Mouse (Mus musculus): ENCODE data around the gene Cabp1. TPM values are rescaled to one million over a fixed set of nuclear protein-coding genes. Genes with fewer than 3 reads are reported as not detected.

The Cabp1 gene
- polyA plus RNA-seq (2012): not detected in 2 replicates

DNA sequence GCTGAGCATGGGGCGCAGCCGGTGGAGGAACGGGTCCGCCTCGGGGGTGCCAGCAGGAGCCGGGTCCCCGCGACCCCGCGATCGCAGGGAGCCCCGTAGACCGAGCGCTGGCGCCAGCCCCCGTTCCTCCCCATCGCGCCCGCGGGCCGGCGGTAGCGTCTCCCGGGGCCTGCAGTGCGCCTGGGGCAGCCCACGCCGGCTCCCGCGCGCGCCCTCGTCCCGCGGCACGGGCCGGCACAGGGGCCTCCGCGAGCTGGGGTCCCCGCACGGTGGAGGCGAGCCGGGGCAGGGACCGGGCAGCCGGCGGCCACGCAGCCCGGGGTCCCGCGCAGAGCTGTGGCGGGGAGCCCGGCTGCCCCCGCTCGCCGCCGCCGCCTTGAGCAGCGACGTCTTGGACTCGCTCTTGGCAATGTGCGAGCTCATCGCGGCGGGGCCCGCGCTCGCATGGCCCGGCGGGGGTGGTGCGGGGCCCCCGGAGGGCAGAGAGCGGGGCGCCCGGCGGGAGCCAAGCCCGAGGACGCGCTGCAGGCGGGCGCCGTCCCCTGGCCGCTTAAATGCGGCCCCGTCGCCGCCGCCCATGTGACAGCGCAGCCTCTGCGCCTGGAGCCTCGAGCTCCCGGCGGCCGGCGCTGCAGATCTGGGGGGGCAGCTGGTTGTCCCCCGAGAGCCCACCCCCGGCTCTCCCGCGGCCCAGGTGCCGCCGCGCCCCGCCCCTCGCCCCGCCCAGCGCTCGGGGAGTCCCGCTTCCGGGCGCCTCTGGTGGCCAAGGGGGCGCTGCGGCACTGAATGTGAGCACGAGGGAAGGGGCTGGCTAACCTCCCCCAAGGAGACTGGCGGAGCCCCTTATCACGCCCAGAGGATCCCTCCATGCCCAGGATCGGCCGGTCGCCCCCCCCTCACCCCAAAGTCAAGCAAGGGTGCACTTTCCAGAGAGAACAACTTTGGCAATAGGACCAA lies at the start of gene Cabp1:
Gene Cabp1, minus strand, starts transcription at position 713 of the 957 bp plus-strand sequence.
- peaks cover 85% of the 10 kb centered on the region for H3K27me3 ChIP-seq (ENCODE audit: control insufficient read depth)
- no peaks in the 10 kb centered on the region for H3K36me3 ChIP-seq (ENCODE audit: control insufficient read depth)
- no peaks in the 10 kb centered on the region; the same call in 1 of the 2 replicates for H3K9me3 ChIP-seq (ENCODE audit: control insufficient read depth, low read length)
- TF ChIP-seq TAL1 (IDR thresholded peaks at IDR 0.05; ENCODE audit: low read length) (no peak), GATA1 (IDR thresholded peaks at IDR 0.05; ENCODE audit: low read length) (no peak)
- H3K4me1 ChIP-seq (ENCODE audit: control insufficient read depth): peaks cover 9% of the 10 kb centered on the region; the same call in 1 of the 2 replicates
- H3K4me3 ChIP-seq (replicated peaks): peak within 1 kb of the TSS; percentile 34

DNA sequence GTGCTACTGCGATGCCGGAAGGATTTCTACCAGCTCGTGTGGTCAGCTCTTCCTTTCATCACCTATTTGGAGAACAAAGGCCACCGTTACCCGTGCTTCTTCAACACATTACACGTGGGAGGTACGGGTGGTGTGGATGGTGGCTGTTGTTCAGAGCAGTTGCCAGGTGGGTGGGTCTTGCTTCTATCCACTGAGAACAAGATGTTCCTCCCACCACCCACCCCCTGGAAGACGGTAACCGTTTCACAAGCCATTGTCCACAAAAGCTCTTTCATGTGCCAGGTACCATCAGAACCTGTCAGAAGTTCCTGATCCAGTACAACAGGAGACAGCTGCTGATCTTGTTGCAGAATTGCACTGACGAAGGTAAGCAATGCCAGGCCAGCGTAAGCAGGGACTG lies 46.0 kb upstream of the Cabp1 start:
- TF ChIP-seq GATA1 (IDR thresholded peaks at IDR 0.05; ENCODE audit: low read length): no peak
- no peak for TF ChIP-seq TAL1 (IDR thresholded peaks at IDR 0.05; ENCODE audit: low read length)
- Histone ChIP-seq H3K36me3 (ENCODE audit: control insufficient read depth) (peaks cover 68% of the 10 kb centered on the region), H3K9me3 (ENCODE audit: control insufficient read depth, low read length) (no peaks in the 10 kb centered on the region; the same call in 1 of the 2 replicates), H3K4me3 (replicated peaks) (no peak overlapping the region), H3K4me1 (ENCODE audit: control insufficient read depth) (peaks cover 39% of the 10 kb centered on the region), H3K27me3 (ENCODE audit: control insufficient read depth) (peaks cover 10% of the 10 kb centered on the region)

DNA sequence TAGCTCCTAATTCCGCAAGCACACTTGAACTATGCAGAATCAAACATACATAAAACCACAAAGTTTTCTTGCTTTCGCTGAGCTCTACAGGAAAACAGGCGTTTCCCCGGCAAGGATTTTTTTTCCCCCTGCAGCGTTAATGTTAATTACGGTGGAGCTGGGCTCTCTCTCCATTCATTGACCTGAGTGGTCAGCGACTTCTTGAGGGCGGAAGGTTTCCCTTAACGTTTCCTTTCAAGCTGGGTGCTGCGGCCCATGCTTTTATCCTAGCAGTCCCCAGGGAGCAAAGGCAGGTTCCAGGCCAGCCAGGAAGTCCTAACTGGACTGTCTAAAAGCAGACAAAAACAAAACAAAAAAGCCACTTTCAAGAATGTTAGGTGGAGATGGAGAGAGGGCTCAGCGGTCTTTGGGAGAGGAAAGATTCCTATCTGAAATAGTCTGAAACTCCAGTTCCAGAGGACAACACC lies 44.6 kb upstream of the Cabp1 start:
- H3K4me1 ChIP-seq (ENCODE audit: control insufficient read depth): peaks cover 44% of the 10 kb centered on the region
- TF ChIP-seq TAL1 (IDR thresholded peaks at IDR 0.05; ENCODE audit: low read length): no peak
- TF ChIP-seq GATA1 (IDR thresholded peaks at IDR 0.05; ENCODE audit: low read length): no peak
- H3K36me3 ChIP-seq (ENCODE audit: control insufficient read depth): peaks cover 53% of the 10 kb centered on the region
- H3K4me3 ChIP-seq (replicated peaks): peak overlapping the region; percentile 98
- no peaks in the 10 kb centered on the region; the same call in 1 of the 2 replicates for H3K9me3 ChIP-seq (ENCODE audit: control insufficient read depth, low read length)
- peaks cover 24% of the 10 kb centered on the region for H3K27me3 ChIP-seq (ENCODE audit: control insufficient read depth)

DNA sequence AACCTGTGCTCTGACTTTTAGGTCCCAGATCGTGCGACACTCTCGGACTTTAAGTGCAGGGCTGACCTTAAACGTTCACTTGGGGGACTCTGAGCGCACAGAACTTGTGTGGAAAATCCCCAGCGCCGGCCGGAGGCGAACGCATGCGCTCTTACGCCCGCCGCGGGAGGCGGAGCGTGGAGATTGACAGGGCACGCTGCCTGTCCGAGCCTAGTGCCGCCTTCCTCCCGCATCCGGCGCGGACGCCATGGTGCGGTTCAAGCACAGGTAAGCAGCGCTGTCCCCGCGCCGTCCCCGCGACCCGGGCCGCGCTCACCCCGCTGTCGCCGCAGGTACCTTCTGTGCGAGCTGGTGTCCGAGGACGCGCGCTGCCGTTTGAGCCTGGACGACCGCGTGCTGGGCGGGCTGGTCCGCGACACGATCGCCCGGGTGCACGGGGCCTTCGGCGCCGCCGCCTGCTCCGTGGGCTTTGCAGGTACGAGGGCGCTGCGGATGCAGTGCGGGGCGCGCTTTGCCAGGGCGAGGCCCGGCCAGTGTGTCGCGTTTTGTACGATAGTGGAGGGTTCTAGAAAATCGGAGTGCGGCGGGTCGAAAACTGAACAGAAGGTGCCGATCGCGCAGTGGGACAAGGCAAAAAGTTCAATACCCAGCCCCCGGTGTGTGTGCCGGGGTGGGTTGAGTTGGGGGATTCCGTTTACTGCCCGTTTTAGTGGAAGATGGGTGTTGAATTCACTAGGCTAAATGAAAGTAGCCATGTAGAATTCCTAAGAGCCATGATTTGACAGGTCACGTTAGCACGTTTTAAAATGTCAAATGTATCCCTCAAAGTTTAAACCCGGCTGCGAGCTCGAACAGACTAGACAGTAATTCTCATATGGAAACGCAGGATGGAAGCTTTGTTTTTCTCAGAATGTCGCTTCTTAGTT lies 43.9 kb upstream of the Cabp1 start:
- Histone ChIP-seq H3K36me3 (ENCODE audit: control insufficient read depth) (peaks cover 46% of the 10 kb centered on the region), H3K27me3 (ENCODE audit: control insufficient read depth) (peaks cover 31% of the 10 kb centered on the region), H3K4me1 (ENCODE audit: control insufficient read depth) (peaks cover 44% of the 10 kb centered on the region)

DNA sequence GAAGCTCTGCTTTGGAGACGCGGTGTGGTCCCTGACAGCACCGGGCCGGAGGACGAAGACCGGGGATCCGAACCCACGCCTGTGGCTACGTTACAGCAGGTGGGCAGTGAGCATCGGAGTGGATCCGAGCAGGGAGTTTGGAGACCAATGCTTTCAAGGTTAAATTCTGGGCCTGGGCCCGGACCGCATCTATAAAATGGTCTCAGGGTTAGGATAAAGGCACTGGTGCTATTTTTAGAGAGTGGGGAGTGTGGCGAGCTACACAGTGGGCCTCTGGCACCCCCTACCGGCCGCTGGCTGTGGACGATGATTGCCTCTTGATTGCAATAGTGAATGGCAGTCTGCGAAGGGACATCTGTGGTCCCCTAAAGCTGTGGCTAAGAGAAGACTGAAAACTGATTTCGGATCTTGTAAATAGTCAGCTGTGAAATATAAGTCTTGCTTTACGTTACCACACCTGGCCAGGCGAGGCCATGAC lies 41.6 kb upstream of the Cabp1 start, which contains the start of gene Pop5:
Gene Pop5, plus strand, starts transcription at position 51 of the 478 bp plus-strand sequence.
- Histone ChIP-seq H3K9me3 (ENCODE audit: control insufficient read depth, low read length) (no peaks in the 10 kb centered on the region; the same call in 1 of the 2 replicates), H3K4me1 (ENCODE audit: control insufficient read depth) (peaks cover 46% of the 10 kb centered on the region), H3K4me3 (replicated peaks) (peak within 1 kb of the TSS; percentile 63), H3K27me3 (ENCODE audit: control insufficient read depth) (peaks cover 52% of the 10 kb centered on the region), H3K36me3 (ENCODE audit: control insufficient read depth) (peaks cover 24% of the 10 kb centered on the region)
- TF ChIP-seq TAL1 (IDR thresholded peaks at IDR 0.05; ENCODE audit: low read length) (no peak), GATA1 (IDR thresholded peaks at IDR 0.05; ENCODE audit: low read length) (0 out of 2 replicates have a peak, but pooled peaks have one; percentile 9)

More for the DNA sequence above, 43.9 kb upstream of the Cabp1 start:
- peak overlapping the region; percentile 98 for H3K4me3 ChIP-seq (replicated peaks)
- H3K9me3 ChIP-seq (ENCODE audit: control insufficient read depth, low read length): no peaks in the 10 kb centered on the region; the same call in 1 of the 2 replicates
- no peak for TF ChIP-seq GATA1 (IDR thresholded peaks at IDR 0.05; ENCODE audit: low read length)
- TF ChIP-seq TAL1 (IDR thresholded peaks at IDR 0.05; ENCODE audit: low read length): no peak

DNA sequence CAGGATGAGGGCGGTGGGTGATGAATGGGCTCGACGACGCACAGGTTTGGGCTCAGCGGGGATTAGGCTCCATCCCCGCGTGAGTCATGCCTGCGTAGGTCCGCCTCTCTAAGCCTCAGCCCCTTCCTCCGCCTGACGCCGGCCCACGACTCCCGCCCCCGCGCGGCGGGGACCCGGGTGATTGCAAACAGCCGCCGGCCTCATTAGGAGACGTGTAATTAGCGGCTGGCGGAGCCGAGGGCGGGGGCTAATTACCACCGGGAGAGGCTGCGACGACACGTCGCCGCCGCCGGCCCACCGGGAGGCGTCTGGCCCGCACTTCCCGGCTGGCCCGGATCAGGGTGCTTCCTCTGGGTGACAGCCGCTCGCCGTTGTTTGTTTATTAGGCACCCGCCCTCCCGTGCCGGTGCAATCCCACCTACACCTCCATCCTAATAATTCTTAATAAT lies 41.2 kb upstream of the Cabp1 start:
- Histone ChIP-seq H3K36me3 (ENCODE audit: control insufficient read depth) (peaks cover 19% of the 10 kb centered on the region), H3K4me1 (ENCODE audit: control insufficient read depth) (peaks cover 46% of the 10 kb centered on the region), H3K27me3 (ENCODE audit: control insufficient read depth) (peaks cover 54% of the 10 kb centered on the region), H3K9me3 (ENCODE audit: control insufficient read depth, low read length) (no peaks in the 10 kb centered on the region; the same call in 1 of the 2 replicates), H3K4me3 (replicated peaks) (peak overlapping the region; percentile 63)
- no peak for TF ChIP-seq TAL1 (IDR thresholded peaks at IDR 0.05; ENCODE audit: low read length)
- TF ChIP-seq GATA1 (IDR thresholded peaks at IDR 0.05; ENCODE audit: low read length): no peak

DNA sequence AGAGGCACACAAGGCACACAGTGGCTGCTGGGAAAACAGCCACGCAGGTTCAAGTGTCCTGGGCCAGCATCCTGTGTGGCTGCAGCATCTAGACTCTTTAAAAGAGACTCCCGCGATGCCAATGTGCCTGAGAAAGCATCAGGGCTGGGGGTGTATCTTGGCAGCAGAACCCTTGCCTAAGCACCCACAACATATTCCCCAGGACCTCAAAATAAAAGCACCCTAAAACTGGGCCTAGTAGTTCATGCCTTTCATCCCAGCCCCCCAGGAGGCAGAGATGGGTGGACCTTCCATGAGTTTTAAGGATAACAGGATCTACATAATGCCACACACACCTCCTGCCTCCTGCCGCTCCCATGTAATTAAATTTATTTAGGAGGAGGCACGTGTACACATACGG lies 40.3 kb upstream of the Cabp1 start:
- no peaks in the 10 kb centered on the region; the same call in 1 of the 2 replicates for H3K9me3 ChIP-seq (ENCODE audit: control insufficient read depth, low read length)
- H3K36me3 ChIP-seq (ENCODE audit: control insufficient read depth): peaks cover 11% of the 10 kb centered on the region
- peaks cover 39% of the 10 kb centered on the region for H3K4me1 ChIP-seq (ENCODE audit: control insufficient read depth)
- no peak overlapping the region for H3K4me3 ChIP-seq (replicated peaks)
- TF ChIP-seq TAL1 (IDR thresholded peaks at IDR 0.05; ENCODE audit: low read length): no peak
- no peak for TF ChIP-seq GATA1 (IDR thresholded peaks at IDR 0.05; ENCODE audit: low read length)
- H3K27me3 ChIP-seq (ENCODE audit: control insufficient read depth): peaks cover 54% of the 10 kb centered on the region

Measured in erythroblast, embryonic 14.5 days (primary cell).